Mouse (Mus musculus) right cerebral cortex, postnatal 10 days (tissue): ENCODE measurements around the gene Foxi3.

ENCODE experiments used
- DNase-seq, 2 experiments: peaks; one replicate each; pipeline ENCODE4 v3.0.0; 2021; ENCODE audit warnings: low spot score in 2 of 2

Foxi3 gene

GRCm38 (mm10) chr6:70956285-70956912, at the start of gene Foxi3:
Gene Foxi3, plus strand, starts transcription at chr6:70956531.
- DNase-seq = peak in 1 of 2 experiments; percentile 23

GRCm38 (mm10) chr6:70909572-70909971, 46.8 kb upstream of the Foxi3 start:
- DNase-seq = no peak

DNA sequence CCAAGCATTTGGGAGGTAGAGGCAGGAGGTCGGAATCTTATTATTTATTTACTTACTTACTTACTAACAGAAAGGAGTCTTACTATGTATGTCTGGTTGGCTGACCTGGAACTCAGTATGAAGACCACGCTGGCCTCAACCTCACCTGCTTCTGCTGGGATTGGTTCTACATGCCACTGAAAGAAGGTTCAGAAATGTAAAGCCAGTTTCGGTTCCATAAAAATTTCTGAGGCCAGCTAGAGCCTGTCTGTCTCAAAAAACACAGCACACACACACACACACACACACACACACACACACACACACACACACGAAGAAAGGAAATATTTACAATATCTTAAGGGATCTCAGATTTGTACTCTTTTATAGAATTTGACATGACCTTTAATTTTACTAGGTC, 46.0 kb upstream of the Foxi3 start:
- no peak for DNase-seq

DNA sequence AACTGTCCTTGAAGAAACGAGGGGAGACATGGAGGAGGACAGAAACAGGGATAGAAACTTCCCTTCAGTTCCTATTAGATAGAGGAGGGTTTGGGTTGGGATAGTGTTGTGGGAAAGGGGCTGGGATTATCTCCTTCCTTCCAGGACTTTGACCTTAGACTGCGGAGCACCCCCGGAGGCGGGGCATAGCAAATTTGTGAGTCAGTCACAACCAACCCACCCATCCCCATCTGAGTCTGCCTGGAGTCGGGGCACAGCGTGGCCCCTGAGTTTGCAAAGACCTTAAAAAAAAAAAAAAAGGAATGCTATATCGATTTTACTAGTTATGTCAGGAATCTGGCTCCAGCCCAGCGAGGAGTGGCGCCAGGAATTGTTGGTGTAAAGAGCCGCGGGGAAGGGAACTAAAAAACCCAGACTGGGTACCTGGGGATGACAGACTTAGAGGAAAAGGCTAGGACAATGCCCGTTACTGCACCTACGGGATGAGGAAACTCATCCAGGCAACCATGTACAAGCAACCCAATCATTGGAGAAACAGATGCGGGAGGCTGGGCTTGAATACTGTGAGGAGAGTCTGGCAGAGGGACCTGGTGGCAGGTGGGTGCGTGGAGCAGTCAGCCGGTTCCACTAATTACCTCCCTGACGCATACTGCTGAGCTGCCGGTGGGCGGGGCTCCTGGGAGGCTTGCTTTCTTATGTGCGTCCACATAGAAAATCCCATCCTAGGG, 44.5 kb upstream of the Foxi3 start:
- DNase-seq = peak; percentile 72 to 77

DNA sequence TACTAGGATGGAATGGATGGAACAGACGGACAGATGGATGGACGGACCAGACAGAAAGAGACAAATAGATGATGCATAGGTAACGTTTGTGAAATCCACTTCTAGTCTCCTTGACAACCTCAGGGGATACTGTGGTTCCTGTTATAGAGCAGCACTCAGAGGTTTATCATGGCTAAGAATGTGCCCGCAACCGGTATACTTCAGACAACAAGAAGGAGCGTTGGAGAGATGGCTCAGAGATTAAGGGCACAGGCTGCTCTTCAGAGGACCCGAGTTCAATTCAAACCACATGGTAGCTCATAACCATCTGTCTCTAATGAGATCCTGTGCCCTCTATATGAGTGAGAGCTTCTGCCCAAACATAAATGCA, 44.0 kb upstream of the Foxi3 start:
- DNase-seq = no peak

DNA sequence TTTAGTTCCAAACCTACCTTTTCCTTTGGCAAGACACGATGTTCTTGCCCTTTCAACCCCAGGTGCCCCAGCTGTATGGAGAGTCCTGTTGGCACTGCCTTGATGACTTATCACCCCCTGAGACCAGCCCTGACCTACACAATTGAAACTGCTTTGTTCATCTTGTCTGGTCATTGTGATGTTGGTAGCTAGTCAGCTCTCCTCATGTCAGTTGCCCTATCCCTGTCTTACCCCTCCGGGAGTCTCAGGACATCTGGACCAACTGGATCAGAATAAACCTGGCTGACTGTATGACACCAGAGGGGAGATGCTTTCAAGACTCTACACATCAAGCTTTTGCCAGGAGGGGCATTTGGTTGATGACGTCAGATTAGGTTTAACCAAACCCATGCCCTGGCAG, 37.5 kb upstream of the Foxi3 start, which contains the start of gene Tex37:
Tex37 (minus strand) TSS at position 101 of the 400 bp plus-strand sequence.
- DNase-seq = no peak

DNA sequence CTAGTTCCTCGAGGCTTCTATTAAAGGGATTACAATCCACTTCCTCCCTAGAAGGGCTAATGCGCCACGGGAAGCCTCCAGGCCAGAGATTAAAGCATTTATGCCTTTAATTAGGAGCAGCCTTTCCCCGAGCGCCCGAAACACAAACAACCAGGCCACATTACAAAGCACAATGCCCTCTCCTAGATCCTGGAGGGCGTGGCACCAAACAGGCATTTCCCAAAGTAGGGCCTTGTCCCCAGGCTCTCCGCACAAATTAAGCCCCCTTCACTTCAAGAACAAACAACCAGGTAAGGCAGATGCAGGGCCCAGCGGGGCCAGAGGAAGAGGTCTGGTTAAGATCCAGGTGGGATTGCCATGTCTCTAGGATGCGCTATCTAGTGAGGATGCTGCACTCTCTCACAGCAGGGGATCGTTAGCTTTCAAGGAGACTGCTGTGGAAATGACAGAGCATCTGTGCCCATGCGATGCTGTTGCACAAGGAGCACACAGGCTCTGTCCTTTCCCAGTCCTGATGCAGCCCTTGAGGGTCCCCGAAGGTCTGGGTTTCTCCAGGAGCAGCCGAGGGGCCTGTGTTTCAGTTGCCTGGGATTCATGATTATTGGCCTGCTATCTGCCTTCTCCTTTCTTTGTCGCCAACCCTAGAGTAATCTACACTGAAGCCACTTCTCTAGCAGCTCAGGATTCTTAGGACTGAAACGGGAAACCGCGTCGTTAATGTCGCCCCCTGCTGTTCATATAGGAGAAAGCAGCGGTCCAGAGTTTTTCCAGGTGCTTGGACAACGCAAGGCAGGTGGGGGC, 34.9 kb upstream of the Foxi3 start:
- peak; percentile 53 to 58 for DNase-seq

GRCm38 (mm10) chr6:70931801-70932200, 24.5 kb upstream of the Foxi3 start:
- DNase-seq = no peak

- DNase-seq = no peak
These were observed 3.1 kb upstream of the Foxi3 start for GRCm38 (mm10) chr6:70953274-70953673.

GRCm38 (mm10) chr6:70954040-70954439, 2.3 kb upstream of the Foxi3 start:
- DNase-seq = no peak

DNA sequence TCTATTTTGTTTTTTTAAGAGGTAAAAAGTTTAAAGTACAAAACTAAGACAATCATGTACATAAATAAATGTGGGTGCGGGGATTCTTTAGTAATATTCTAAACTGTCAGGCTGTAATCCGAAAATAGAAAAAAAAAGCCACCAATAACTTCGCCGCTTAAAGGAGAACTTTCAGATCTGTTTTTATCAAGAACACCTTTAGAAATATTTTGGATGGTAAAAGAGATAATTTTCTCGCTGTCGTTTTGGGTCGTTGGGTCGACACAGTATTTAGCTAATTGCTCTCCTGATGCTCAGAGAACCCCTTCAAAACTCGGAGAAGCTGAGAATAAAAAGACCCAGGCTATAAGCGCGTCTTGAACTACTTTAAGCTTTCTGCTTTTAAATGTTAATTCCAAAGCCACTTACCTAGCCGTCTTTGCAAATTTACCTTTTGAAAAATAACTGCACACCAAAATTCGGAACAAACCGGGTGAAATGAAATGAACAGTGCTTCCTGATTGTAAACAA, 985 bp upstream of the Foxi3 start:
- DNase-seq = no peak

DNA sequence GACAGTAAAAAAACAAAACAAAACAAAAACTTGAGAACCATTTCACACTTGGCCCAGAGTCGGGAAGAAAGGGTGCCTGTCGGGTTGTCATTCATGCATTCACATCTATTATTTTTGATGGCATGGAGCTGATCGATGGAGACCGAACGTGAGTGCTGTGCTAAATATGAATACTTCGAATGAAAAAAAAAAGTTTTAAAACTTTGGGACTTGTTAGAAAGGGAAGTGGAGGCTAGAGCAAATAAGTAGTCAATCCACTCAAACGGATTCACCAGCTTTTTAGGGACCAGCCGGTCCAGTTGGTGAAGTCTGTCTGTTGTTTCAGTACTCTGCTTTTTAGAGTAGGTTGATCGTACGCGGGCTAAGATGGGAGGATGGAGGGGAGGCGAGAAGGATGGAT, 490 bp upstream of the Foxi3 start:
- no peak for DNase-seq

- peak in 1 of 2 experiments; percentile 28 for DNase-seq
These were observed 605 bp downstream of the Foxi3 start for GRCm38 (mm10) chr6:70956936-70957335.

- DNase-seq = no peak
These were observed 1.1 kb downstream of the Foxi3 start for GRCm38 (mm10) chr6:70957341-70957940.

- no peak for DNase-seq
These were observed 7.9 kb downstream of the Foxi3 start for GRCm38 (mm10) chr6:70964116-70964830.

DNA sequence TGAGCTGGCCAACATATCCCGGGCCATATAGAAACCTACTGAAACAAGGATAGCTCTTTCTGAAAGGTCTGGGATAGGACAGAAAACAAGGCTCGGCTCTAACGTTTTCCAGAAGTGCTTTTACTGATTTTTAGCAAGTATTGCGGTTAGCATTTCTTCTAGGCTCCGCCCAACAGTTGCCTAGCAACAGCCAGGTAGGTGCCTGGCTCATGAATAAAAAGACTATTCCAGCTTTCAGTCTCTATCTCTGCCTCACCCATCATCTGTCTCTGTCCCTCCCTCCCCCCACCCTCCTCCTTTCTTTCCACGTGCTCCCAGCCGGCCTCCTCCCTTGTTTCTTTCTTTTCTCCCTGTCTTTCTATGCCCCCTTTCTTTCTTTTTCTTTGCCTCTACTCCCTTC, 9.4 kb downstream of the Foxi3 start:
- DNase-seq = no peak

DNA sequence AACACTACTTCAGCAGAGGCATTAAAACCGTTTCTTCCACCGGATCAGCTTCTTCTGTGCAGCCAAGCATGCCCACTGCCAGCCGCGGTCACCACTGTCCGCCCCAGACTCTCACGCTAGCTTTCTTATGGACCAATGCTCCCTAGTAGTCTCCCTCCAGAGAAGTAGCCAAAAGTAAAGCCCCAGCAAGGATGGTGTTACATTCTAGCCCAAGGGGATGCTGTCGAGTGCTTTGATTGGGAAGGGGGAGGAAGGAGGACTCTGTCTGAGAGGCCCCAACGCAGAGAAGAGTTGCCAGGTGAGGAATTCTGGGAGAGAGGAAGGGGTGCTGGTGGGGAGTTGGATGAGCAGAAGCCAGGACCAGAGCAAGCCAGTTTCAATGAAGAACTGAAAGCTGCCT, 11.1 kb downstream of the Foxi3 start:
- DNase-seq = no peak

GRCm38 (mm10) chr6:70968291-70968690, 12.0 kb downstream of the Foxi3 start:
- DNase-seq = no peak

- DNase-seq = no peak
These were observed 16.7 kb downstream of the Foxi3 start for GRCm38 (mm10) chr6:70973066-70973465.

DNA sequence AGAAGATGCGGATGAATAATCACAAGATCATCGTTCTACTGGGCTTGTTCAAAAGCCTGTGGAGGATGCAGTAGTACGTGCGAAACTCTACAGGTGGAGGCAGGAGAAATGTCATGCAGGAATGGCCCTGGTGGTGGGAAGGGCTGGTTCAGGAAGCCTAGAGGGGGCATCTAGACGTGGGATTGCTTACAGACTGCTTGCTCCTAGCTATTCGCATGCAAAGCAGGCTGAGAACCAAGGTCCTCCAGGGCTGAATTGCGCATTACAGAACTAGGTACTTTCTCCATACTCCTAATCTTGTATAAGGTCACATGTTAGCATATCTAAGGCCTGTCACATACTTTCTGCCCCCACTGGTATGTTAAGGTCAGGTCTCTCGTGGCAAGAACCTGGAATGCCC, 24.7 kb downstream of the Foxi3 start:
- DNase-seq = no peak

- no peak for DNase-seq
These were observed 26.1 kb downstream of the Foxi3 start for GRCm38 (mm10) chr6:70982416-70982815.
